Comparison of ENCODE assay signal across 15 mouse cellular contexts in the genomic region with DNA sequence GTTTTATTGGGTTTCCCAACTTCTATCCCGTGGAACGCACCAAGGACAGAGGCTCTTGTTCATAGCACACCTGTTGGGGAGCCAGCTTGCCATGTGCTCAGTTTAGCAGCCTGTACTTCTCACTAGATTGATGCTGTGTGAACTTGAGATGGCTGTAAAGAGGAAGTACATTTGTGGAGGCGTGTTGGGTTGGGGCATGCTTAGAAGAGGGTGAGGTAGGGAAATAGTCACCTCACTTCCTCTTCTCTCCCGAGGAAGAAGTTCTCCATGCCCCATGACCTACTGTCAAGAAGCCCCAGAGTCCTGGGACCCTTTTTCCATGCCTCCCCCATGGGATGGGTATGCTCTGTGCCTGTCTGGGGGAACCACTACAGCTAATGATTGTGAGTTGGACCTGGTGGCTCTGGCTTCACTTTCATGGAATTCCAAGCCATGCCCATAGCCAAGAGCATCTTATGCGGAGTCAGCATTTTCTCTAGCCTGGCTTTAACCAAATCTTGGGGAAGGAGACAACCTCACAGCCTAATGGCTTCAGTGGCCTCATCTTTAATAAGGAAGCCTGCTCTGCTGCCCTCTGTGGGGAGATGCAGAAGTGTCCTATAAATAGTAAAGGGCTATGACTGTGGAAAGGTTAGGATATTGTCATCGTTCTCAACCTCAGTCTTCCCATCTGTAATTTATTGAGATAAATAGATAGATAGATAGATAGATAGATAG. TPM values are rescaled to one million over a fixed set of nuclear protein-coding genes. Genes with fewer than 3 reads are reported as not detected.
DNase-seq lines count a peak whose midpoint lies in the region; ATAC-seq and TF ChIP-seq lines count a peak whose summit lies in the region.
"Had no signal": no experiment of that assay in that cellular context is flagged by ENCODE, and none has a peak within 500 bp of the region (broad histone marks: within the 10 kb centered on the region; RNA-seq: fewer than 3 reads in every experiment).

No protein-coding gene starts in this region.

- TF ChIP-seq CTCF in intestine, postnatal 0 days (IDR thresholded peaks at IDR 0.05; ENCODE audit: low read depth): peak; percentile 45
- TF ChIP-seq CTCF in G1E (IDR thresholded peaks at IDR 0.05; ENCODE audit: low read depth, low read length): no peak

- no peak overlapping the region for H3K27ac ChIP-seq in intestine, postnatal 0 days (ENCODE audit: low read depth, low read length)
- no peak overlapping the region for H3K27ac ChIP-seq in intestine, embryonic 16.5 days (ENCODE audit: low read length)
- H3K27ac ChIP-seq in hindbrain, embryonic 14.5 days: no peak overlapping the region
- H3K27ac ChIP-seq: embryonic facial prominence, embryonic 15.5 days; limb, embryonic 13.5 days had no signal

- no peak overlapping the region for H3K4me2 ChIP-seq in intestine, postnatal 0 days (replicated peaks; ENCODE audit: low read depth)
- no peak overlapping the region for H3K4me2 ChIP-seq in intestine, embryonic 16.5 days (ENCODE audit: low read depth, low read length)
- H3K4me2 ChIP-seq in hindbrain, embryonic 14.5 days (replicated peaks): no peak overlapping the region
- H3K4me2 ChIP-seq: embryonic facial prominence, embryonic 15.5 days; limb, embryonic 13.5 days had no signal

- H3K36me3 ChIP-seq in intestine, postnatal 0 days (ENCODE audit: control insufficient read depth, insufficient read depth): no peaks in the 10 kb centered on the region
- no peaks in the 10 kb centered on the region for H3K36me3 ChIP-seq in intestine, embryonic 16.5 days (ENCODE audit: control insufficient read depth, insufficient read depth, low read length)
- H3K36me3 ChIP-seq in G1E (replicated peaks): peaks cover 10% of the 10 kb centered on the region
- H3K36me3 ChIP-seq in hindbrain, embryonic 14.5 days (replicated peaks; ENCODE audit: control insufficient read depth, insufficient read depth): no peaks in the 10 kb centered on the region
- H3K36me3 ChIP-seq: embryonic facial prominence, embryonic 15.5 days; limb, embryonic 13.5 days had no signal

- H3K4me3 ChIP-seq in intestine, postnatal 0 days (ENCODE audit: low read depth, low read length): no peak overlapping the region
- H3K4me3 ChIP-seq in intestine, embryonic 16.5 days (ENCODE audit: low read length): no peak overlapping the region
- H3K4me3 ChIP-seq in G1E (ENCODE audit: low read depth, low read length): no peak overlapping the region
- no peak overlapping the region for H3K4me3 ChIP-seq in hindbrain, embryonic 14.5 days (replicated peaks; ENCODE audit: low read length)
- H3K4me3 ChIP-seq: embryonic facial prominence, embryonic 15.5 days; limb, embryonic 13.5 days; myocyte had no signal

- H3K9me3 ChIP-seq in intestine, postnatal 0 days (ENCODE audit: control insufficient read depth): no peaks in the 10 kb centered on the region
- no peaks in the 10 kb centered on the region for H3K9me3 ChIP-seq in intestine, embryonic 16.5 days (ENCODE audit: control insufficient read depth, low read length)
- no peaks in the 10 kb centered on the region for H3K9me3 ChIP-seq in G1E (replicated peaks)
- H3K9me3 ChIP-seq in hindbrain, embryonic 14.5 days (ENCODE audit: control insufficient read depth, low read length): no peaks in the 10 kb centered on the region
- H3K9me3 ChIP-seq: embryonic facial prominence, embryonic 15.5 days; limb, embryonic 13.5 days had no signal

- H3K9ac ChIP-seq in intestine, postnatal 0 days (ENCODE audit: low read depth, low read length): no peak overlapping the region
- H3K9ac ChIP-seq in intestine, embryonic 16.5 days (ENCODE audit: low read depth, low read length): no peak overlapping the region
- H3K9ac ChIP-seq in hindbrain, embryonic 14.5 days: no peak overlapping the region
- H3K9ac ChIP-seq: embryonic facial prominence, embryonic 15.5 days; limb, embryonic 13.5 days had no signal

- 74% methylated on average over 6 of the region's 6 CpGs for WGBS in intestine, postnatal 0 days
- WGBS in intestine, embryonic 16.5 days: 70% methylated on average over 6 of the region's 6 CpGs
- WGBS in hindbrain, embryonic 14.5 days: 81% methylated on average over 6 of the region's 6 CpGs

- DNase-seq in 3T3-L1 (ENCODE audit: low read depth, low spot score): peak; percentile 25
- DNase-seq in G1E (ENCODE audit: low spot score): peak; percentile 29
- no peak for DNase-seq in retina, postnatal 1 day
- DNase-seq in hindbrain, embryonic 14.5 days (ENCODE audit: low spot score): no peak
- no peak for DNase-seq in gastrocnemius, adult 8-10 months (ENCODE audit: low spot score in 2 of 2)
- DNase-seq: adrenal gland, adult 8-10 months; cerebellum, adult 8-10 months; layer of hippocampus, adult 9-11 months; lung, postnatal 10 days had no signal

- no peak for ATAC-seq in intestine, postnatal 0 days
- no peak for ATAC-seq in intestine, embryonic 16.5 days
- ATAC-seq in G1E (ENCODE audit: extremely low read depth, insufficient number of reproducible peaks, low FRiP score, poor library complexity, severe bottlenecking): peak; percentile 70
- peak; percentile 69 for ATAC-seq in megakaryocyte-erythroid progenitor cell, adult 5-6 weeks (replicated peaks; ENCODE audit: low FRiP score, low TSS enrichment, poor library complexity, severe bottlenecking)
- no peak for ATAC-seq in hindbrain, embryonic 14.5 days (ENCODE audit: low FRiP score)

- H3K27me3 ChIP-seq in intestine, postnatal 0 days (replicated peaks; ENCODE audit: control insufficient read depth, insufficient read depth, low read length): no peaks in the 10 kb centered on the region
- H3K27me3 ChIP-seq in intestine, embryonic 16.5 days (replicated peaks; ENCODE audit: control insufficient read depth, insufficient read depth, low read length): no peaks in the 10 kb centered on the region
- no peaks in the 10 kb centered on the region for H3K27me3 ChIP-seq in G1E (ENCODE audit: insufficient read depth, low read length)
- no peaks in the 10 kb centered on the region for H3K27me3 ChIP-seq in hindbrain, embryonic 14.5 days (ENCODE audit: control insufficient read depth, insufficient read depth, low read length)
- H3K27me3 ChIP-seq: embryonic facial prominence, embryonic 15.5 days; limb, embryonic 13.5 days had no signal

- no peaks in the 10 kb centered on the region for H3K4me1 ChIP-seq in intestine, postnatal 0 days (replicated peaks; ENCODE audit: control insufficient read depth, insufficient read depth, low read length)
- 0 out of 2 replicates have a peak, but pooled peaks cover 2% of the 10 kb centered on the region for H3K4me1 ChIP-seq in intestine, embryonic 16.5 days (ENCODE audit: control insufficient read depth, insufficient read depth, low read length)
- peaks cover 36% of the 10 kb centered on the region for H3K4me1 ChIP-seq in G1E (ENCODE audit: insufficient read depth, low read depth, low read length)
- no peaks in the 10 kb centered on the region for H3K4me1 ChIP-seq in hindbrain, embryonic 14.5 days (replicated peaks; ENCODE audit: control insufficient read depth, insufficient read depth, low read length)
- H3K4me1 ChIP-seq: embryonic facial prominence, embryonic 15.5 days; limb, embryonic 13.5 days had no signal

RNA-seq across cellular contexts. Expression of gene Sash3, which starts 18.6 kb away (rescaled TPM):
- polyA plus RNA-seq in intestine, postnatal 0 days (2015; fragmentation: Nextera tagmentation; extraction: Ambion mirVana): 1.5 and 2.1 TPM in 2 replicates
- 3.8 and 3.9 TPM in 2 replicates for polyA plus RNA-seq in intestine, embryonic 16.5 days (2015; fragmentation: Nextera tagmentation; extraction: Ambion mirVana)
- total RNA-seq in G1E (2014; fragmentation: Nextera tagmentation): 0.63 and 1.1 TPM in 2 replicates
- 9.2 and 10.6 TPM in 2 replicates for total RNA-seq in G1E (2017)
- 1.5 and 1.7 TPM in 2 replicates for polyA plus RNA-seq in G1E (2012)
- 34.7 and 38.6 TPM in 2 replicates for total RNA-seq in megakaryocyte-erythroid progenitor cell, adult 5-6 weeks (2014; fragmentation: Nextera tagmentation)
- 49.8 and 63.2 TPM in 2 replicates for total RNA-seq in megakaryocyte-erythroid progenitor cell, adult 5-6 weeks (2017)
- polyA plus RNA-seq in hindbrain, embryonic 14.5 days (2014; fragmentation: Nextera tagmentation; extraction: Ambion mirVana): 1.1 and 1.3 TPM in 2 replicates
- total RNA-seq in gastrocnemius, adult 8-10 months (2022): under 1 TPM in 3 of 4 experiments, not detected in 1; 0.10 to 0.46 (median 0.18) TPM
- polyA plus RNA-seq: myocyte had no signal

RNA-seq across cellular contexts. Expression of gene Xpnpep2, which starts 19.1 kb away (rescaled TPM):
- polyA plus RNA-seq in intestine, postnatal 0 days (2015; fragmentation: Nextera tagmentation; extraction: Ambion mirVana): 3.9 and 4.4 TPM in 2 replicates
- 5.9 and 6.8 TPM in 2 replicates for polyA plus RNA-seq in intestine, embryonic 16.5 days (2015; fragmentation: Nextera tagmentation; extraction: Ambion mirVana)
- 1.1 and 1.7 TPM in 2 replicates for total RNA-seq in G1E (2014; fragmentation: Nextera tagmentation)
- total RNA-seq in G1E (2017): 2.0 and 3.1 TPM in 2 replicates
- 0.25 and 0.39 TPM in 2 replicates for polyA plus RNA-seq in G1E (2012)
- 3.6 TPM in 1 of 2 replicates, not detected in the other for total RNA-seq in megakaryocyte-erythroid progenitor cell, adult 5-6 weeks (2014; fragmentation: Nextera tagmentation)
- 0.47 TPM in 1 of 2 replicates, not detected in the other for total RNA-seq in megakaryocyte-erythroid progenitor cell, adult 5-6 weeks (2017)
- 0.35 and 0.70 TPM in 2 replicates for polyA plus RNA-seq in hindbrain, embryonic 14.5 days (2014; fragmentation: Nextera tagmentation; extraction: Ambion mirVana)
- total RNA-seq in gastrocnemius, adult 8-10 months (2022): under 1 TPM; 0.34 to 0.40 (median 0.37) TPM

Comparison
In these comparisons a context has a peak if more than half of its experiments do, and no peak if none do; other contexts are left out.
1. ATAC-seq: peak in G1E (single experiment) and megakaryocyte-erythroid progenitor cell, adult 5-6 weeks (single experiment); none in intestine, postnatal 0 days (single experiment), intestine, embryonic 16.5 days (single experiment) and hindbrain, embryonic 14.5 days (single experiment).
2. DNase-seq: peak in 3T3-L1 (single experiment) and G1E (single experiment); none in retina, postnatal 1 day (single experiment), hindbrain, embryonic 14.5 days (single experiment) and gastrocnemius, adult 8-10 months (0 of 2).